Mouse (Mus musculus) adrenal gland, postnatal 10 days (tissue): Measurements from ENCODE around the gene Tlr6. TPM values are rescaled to one million over a fixed set of nuclear protein-coding genes. Genes with fewer than 3 reads are reported as not detected.

Source experiments
- DNase-seq: peaks from one replicate; pipeline ENCODE4 v3.0.0; 2021; ENCODE audit warnings: mixed read lengths
- long read RNA-seq, 2 experiments: library from polyadenylated mRNA; stranded (forward); transcript quantifications; one replicate each; pipeline ENCODE4 v2.0.0; 2021
- total RNA-seq, 2 experiments: library from RNA; stranded (reverse); gene quantifications; 2 replicates each; pipeline ENCODE4 v1.2.3; 2021

Tlr6 gene
- 1 to 10 TPM; 1.8 TPM for total RNA-seq
- long read RNA-seq, experiment 1, partial matches to known transcripts, result 0 of 1 reads
- long read RNA-seq, experiment 1, other reads (novel, unspliced or antisense), result 1 of 1 reads
- long read RNA-seq, experiment 2, result 0 reads

DNA sequence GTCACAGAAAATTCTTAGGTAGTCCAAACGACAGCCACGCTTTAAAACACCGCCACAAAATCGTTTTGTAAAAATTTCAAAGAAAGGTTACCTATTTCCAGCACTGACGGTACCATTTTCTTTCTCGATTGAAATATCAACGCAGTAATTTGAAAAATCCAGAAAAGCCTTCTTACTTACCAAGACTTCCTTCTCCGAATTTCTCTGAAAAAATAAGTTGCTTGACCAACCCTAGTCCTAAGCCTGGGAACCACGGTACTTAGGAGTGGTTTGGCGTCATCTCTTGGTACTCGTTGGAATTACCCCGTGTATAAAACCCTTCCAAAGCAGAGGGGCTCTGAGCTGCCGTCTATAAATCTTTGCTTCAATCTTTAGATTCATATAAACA lies at the start of gene Tlr6:
TSS of gene Tlr6 (minus strand) at position 255 of the 388 bp plus-strand sequence.
- DNase-seq, result peak; percentile 71

DNA sequence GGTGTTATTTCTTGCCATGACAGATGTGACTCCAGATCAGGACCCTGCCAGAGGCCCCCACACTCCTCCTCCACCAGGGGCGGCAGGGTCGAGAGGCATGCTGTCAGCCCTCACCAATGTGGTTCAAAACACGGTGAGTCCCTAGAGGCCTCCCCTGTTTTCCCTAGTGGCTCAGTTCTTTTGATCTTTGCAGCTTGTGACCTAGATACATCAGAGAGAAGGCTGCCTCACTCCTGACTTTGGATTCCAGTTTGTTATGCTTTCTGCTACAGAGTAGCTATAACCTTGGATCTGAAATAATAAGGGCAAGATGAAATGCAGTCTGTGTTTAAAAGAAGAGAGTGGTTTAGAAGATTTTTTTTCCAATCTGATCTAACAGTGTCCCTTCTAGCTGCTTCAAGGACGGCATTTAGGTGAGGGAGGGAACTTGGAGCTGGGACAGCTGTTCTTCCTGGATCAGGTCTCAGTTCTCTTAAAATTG lies 46.2 kb upstream of the Tlr6 start:
- peak; percentile 64 for DNase-seq

DNA sequence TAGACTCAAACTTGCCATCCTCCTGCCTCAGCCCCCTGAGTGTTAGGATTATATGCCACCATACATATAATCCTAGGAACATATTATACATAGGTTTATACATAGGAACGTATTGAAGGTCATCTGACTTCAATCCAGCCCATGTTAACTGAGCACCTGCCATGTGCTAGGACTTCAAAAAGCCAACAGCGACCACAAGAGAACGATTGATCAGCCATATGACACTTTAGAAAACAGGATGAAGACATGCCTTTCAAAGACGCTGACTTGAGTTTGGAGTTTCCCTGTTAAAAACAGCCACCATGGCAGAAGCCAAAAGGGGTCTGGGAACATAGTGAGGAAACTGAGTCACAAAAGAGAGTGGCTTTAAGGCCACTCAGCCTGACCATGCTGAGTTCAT lies 45.4 kb upstream of the Tlr6 start:
- DNase-seq, result no peak

DNA sequence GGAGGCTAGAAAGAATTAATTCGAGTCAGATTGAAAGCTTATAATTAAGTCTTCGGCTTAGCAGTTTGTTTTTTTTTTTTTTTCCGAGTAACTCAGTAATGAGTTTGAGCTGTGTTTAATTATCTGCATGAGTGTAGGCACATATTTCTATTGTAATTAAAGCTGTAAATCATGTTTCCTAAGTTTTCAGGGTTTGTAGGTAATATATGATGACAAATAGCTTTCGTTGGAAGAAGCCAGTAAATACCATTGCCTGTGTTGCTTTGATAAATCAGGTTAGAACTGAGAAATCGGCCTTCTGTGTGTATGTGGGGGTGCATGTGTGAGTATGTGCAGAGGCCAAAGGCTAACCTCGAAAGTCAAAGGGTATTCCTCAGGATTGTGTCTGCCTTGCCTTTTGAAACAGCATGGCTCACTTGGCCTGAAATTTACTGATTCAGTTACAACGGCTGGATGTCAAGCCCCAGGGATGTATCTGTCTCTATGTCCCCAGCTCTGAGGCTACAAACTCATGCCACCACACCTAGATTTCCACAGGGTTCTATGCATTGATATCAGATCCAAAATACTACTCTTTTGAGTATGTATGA lies 44.1 kb upstream of the Tlr6 start:
- DNase-seq, result no peak

DNA sequence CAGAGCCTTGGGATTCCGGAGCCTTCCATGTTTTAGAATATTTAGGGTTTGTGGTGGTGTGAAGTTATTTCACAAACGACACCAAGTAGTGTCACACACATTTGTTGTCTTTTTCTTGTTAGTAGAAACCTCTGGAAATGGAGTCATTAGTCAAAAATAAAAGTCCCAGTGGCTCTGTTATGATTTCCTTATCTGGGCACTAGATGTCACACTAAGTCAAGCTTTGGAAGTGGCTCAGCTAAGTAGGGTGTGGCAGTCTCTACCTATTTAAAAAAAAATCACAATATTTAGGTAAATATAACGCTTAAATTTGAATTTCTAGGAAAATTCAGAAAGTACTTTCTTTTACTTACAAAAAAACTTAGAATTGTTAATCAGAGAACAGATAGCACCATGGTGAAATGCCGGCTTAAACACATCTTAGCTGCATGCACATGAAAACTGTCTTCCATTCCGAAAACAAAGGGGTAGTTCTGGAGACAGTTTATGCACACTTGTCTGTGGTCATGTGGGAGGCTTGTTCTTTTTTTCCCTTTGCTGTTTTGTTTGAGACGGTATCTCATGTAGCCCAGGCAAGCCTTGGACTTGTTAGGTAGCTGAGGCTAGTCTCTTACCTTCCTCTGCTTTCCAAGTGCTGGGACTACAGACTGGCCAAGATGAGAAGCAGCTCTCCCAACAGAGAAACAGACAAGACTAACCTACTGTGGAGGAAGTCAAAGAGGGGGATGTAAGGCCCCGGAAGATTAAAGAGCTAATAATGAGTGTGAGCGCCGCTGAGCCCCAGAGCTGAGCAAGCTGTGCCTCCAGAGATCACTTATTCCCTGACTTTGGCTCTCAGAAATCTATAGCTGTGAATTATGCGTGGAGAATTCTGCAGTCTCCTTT lies 43.3 kb upstream of the Tlr6 start:
- DNase-seq, result no peak

DNA sequence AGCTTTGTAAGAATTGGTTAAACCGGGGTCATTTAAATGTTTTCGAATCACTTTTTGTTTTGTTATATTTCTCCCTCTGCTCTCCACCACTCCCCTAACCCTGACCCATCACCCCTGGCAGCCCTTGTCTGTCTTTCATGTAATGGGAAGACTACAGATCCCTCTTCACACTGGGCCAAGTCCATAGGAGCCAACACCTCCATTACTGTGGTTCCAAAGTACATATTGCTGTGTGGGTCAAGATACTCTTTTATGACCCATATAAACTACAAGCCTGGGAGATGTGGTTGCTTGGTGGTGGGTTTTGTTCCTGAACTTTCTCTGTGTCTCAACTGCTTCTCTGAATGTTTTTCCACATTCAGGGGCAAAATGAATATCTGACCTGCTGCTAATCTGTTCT lies 35.5 kb upstream of the Tlr6 start:
- DNase-seq, result no peak

DNA sequence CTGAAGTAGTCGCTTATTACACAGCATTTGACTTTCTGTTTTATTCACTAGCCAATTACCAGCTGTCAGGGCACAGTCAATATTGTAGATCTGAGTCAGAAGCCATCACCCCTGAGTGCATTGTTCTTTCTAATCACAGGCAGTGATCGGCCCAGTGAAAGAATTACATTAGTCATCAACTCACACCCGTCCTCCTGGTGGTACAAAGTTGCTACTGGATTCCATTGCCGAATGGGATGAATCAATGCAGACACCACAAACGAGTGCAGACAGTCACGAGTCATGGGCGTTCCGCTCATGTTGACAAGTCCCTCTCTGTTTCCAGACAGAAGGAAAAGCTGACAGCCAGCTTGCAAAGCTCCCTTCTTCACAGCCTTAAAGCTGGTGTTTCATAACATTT lies 32.6 kb upstream of the Tlr6 start:
- no peak for DNase-seq

DNA sequence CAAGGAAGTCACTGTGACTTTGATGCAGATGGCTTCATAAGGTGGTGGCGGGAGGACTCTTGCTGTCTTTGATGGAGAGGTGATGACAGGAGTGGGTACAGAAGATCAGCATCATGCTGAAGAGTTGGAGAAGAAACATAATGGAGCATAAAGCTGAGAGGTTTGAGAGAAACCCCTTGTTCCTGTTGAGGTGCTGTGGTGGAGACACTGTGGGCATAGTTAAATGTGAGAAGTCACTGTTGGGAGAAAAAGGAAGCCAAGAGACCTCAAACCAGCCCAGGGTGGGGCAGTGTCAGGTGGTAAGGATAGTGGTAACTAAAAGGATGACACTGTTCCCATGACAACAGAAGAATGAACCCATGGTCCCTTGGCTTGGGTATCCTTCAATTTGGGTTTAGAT lies 30.0 kb upstream of the Tlr6 start:
- DNase-seq, result no peak

DNA sequence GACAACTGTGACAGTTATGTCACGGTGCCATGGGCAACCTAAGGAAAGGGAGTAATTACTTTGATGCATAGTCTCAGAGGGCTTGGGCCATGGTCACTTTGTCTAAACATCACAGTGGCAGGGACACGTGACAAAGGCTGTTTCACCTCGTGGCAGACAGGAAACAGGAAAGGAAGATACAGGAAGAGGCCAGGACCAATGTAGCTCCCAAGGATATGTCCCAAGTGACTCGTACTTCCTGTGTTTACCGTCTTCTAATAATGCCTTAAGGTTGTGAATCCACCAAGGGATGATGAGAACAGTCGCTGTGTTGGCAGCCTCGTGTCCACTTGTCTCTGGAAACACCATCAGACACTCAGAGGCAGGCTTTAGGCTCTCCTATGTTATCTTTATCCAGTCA lies 26.1 kb upstream of the Tlr6 start:
- DNase-seq, result no peak

DNA sequence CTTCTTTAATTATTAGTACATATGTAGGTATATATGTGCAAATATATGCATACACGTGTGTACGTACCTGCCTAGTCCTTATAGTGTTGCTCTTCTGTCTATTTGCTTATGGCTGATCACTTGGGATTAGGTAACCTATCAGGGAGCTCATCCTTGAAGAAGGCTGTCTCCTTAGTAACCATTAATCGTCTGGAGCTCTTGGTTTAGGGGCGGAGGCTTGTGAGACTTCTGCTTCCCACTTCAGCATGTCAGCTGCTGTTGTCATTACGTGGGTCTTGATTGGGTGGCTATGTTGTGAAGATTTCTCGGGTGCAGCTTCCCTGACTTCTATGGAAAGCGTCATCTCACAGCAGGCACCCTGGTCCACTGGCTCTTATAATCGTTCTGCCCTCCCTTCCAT lies 17.2 kb upstream of the Tlr6 start:
- no peak for DNase-seq

DNA sequence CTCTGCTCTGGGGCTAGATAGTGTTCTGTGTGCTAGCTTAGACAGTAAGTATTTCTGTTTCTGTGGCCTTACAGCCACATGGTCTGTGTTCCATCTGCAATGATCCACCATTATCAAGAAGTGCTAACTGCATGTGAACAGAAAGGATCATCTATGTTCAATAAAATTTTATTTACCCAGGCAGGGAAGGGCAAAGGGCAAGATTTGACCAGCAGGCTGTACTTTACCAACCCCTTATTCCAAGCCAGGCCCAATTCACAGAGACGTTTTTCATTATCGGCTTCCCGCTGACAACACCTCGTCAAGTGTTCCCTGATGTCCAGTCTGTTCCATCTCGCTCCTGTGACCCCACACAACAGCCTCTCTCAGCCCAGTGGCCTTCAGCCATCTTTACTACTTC lies 15.2 kb upstream of the Tlr6 start:
- DNase-seq, result no peak

DNA sequence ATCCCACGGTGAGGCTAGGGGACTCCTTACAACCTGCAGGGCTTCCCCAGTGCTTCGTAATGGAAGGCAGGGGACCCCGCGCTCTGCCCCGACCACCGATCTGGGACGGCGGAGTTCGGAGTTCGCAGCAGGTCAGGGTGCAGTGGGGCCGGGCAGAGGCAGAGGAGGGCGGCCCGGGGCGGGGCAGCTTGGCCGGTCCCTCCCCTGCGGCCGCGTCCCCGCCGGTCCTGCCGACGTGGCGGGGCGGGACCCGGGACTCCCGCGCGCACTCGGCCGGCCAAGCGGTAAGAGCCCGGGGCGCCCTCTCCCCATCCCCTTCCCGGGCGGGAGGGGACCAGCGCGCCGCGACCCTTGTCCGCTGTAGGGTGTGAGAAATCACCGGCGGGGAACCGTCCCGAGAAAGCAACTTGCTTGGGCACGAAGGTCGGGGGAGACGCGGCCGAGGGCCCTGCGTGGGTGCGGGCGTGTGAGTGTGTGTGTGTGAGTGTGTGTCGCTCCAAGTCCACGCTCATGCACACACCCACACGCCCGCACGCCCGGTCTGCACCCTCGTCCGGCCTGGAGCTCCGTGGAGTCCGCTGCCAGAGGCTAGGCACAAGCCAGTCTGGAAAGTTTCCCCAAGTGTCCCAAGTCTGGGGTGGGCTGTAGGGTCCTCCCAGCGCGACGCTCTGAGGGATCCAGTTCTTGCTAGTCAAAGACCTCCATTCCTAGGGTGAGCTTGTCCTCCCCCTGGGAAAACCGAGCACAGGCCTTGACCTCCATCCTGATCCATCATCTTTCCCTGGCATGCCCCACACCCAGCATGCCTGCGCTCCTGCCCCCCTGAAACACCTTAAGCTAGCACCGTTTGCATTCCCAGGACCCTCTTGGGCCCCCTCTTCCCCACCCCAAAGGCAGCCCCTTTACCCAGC lies 10.2 kb upstream of the Tlr6 start, which contains the start of gene Fam114a1:
TSS of gene Fam114a1 (plus strand) at position 211 of the 911 bp plus-strand sequence.
- peak; percentile 90 for DNase-seq

DNA sequence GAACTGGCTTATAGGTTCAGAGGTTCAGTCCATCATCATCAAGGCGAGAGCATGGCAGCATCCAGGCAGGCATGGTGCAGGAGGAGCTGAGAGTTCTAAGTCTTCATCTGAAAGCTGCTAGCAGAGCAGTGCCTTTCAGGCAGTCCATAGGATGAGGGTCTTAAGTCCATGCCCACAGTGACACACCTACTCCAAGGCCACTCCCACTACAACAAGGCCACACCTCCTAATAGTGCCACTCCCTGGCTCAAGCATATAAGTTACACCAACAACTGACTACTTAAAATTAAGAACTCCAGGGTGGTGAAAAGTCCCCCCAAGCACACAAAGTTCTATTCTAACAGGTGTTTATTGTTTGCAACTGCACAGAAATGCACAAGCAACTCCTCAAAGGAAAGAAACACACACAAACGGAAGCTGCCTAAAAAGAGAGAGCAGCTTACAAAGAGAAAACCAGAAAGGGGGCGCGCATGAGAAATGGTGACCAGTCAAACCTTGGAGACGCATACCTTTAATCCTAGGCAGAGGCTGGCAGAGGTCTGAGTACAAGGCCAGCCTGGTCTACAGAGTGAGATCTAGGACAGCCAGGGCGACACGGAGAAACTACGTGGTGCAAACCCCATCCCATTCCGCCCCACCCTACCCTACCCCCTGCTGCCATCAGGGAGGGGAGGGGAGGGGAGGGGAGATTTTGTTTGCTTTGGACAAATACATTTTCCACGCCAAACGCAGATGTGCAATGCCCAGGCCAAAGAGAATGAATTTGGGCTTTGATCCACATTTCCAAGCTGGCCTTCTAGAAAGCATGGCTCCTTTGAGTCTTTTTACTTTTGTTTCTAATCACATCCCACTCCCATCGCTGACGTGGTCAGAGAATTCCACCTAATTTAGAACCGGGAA lies 9.3 kb upstream of the Tlr6 start:
- DNase-seq, result peak; percentile 36

DNA sequence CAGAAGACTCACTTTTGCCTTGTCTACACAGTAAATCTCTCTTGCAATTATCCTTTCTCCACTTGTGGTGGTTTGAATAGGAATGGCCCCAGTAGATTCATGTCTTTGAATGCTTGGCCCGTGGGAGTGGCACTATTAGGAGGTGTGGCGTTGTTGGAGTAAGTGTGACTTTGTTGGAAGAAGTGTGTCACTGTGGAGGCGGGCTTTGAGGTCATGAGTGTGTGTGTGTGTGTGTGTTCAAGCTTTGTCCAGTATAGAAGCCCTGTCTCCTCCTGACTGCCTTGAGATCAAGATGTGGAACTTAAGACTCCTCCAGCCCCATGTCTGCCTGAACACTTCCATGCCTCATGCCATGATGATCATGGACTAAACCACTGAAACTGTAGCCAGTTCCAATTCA lies 3.8 kb upstream of the Tlr6 start:
- no peak for DNase-seq

DNA sequence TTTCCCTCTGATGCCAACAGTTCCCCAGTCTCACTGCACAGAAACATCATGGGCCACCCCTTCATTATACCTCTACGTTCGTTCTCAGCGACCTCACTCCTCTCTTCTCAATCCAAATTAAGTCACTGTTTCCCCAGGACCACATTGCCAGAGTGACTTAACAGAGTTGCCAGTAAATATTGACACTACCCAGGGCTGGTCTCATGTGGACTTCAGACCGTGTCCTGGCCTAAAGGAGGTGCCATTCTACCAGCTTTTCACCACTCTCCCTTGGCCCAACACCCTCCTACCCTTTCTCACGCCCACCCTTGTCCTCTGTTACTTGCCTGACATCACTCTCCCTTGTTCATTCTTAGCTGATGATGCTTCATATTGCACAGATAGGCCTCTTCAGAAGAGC lies 3.4 kb upstream of the Tlr6 start:
- DNase-seq, result no peak

DNA sequence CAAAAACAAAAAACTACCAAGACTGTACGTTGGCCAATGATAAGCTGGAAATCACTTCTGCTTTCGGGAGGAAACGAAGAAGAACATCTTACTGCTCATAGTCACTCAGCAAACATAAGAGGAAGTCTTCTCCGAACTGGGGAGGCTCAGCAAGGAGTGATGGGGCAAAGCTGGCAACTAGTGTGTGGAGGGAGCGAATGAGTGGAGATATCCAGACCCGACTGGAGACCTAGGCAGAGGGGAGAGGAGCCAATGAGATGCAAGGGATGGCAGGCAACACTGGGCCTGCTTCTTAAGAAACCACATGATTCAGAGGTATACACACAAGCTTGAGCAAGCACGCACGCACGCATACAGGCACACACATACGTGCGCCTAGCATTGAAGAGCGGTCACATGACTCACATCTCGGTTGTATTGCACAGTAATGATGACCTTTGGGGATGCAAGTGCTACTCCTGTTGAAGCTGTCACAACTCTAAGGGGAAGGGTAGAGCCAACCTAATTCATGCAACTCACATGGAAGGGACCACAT lies 1.0 kb upstream of the Tlr6 start:
- DNase-seq, result no peak

DNA sequence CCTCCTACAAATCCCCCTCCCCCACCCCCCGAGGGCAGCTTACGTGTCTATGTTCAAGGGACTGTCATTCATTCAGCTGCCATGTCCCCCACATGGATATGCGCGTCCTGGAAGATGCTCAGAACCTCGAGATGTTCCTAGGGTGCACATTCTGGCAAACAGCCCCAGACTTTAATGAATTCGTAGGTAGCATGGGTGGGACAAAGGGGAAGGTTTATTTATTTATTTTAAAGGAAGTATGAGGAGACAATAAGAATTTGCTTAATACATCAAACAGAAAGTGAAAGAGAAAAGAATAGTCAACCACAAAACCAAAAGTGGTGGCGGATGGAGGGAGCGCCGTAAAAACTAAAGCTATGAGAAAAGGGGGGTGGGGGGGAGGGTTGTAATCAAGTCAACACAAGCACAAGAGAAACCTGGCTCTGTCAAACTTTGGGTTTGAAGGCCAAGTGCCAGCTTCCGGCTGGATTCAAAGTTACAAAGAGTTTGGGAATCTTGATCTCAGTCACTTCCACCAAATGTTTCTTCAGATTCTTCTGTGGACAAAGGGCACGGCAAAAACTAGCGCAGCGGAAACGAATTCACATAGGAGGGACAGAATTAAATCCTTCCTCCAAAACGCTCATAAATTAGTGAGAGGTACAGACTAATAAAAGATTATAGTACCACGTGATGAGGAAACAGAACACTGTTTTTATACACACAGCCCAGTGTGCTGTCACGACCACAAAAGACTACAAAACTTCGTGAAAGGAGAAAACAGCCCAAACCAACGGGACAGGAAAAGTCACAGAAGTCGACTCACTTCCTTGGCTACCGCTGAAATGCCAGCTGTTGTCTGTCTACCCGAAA lies 680 bp downstream of the Tlr6 start:
- DNase-seq, result no peak

DNA sequence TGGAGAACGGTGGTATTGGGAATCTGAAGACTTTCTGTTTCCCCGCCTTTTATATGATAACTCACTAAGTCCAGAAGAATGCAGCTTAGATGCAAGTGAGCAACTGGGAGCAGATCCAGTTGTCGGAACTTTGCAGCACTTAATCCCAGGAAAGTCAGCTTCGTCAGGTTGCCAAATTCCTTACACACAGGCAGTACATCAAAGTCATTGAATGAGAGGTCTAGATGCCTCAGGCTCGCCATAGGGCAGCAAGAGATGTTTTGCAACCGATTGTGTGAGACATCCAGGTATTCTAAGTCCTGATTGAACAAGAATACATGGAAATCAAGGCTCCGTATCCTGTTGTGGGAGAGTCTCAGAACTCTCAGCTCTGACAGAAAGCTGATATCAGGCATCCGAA lies 5.0 kb downstream of the Tlr6 start:
- DNase-seq, result no peak

DNA sequence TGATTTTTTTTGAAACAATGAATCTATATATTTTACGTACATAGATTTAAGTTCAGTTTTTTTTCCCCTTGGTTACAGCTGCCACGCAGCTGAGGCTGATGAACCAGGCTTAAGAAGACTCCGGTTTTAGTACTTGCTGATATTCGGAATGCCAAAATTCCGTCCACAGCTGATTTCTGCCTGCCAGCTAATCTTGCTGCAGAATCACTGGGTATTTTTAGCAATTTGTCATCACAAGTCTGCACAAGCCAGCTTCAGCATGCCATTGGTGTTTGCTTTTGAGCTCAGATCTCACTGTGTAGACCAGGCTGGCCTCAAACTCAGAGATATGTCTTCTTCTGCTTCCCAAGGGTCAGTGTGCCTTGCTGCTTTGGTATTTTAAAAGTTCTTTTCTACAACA lies 8.4 kb downstream of the Tlr6 start:
- no peak for DNase-seq

DNA sequence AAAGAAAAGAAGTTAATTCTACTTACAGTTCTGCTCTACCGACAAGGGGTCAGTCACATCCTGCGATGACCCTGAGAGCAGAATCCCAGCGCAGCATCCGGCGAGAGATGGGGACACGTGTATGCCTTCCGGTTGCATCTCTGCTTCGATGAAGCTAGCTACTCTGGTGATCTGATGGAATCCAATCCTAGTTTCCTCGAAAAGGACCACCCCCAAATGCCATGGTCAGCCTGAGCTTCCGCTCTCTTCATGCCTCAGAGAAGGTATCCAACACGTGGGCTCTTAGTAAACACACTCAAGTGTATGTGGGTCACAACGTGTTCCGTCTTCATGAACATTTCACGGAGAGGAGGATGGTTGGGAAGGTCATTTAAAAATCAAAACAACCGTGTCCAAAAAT lies 27.1 kb downstream of the Tlr6 start:
- DNase-seq, result no peak
